Mouse (Mus musculus): Measurements from ENCODE around the gene Fes.

DNA sequence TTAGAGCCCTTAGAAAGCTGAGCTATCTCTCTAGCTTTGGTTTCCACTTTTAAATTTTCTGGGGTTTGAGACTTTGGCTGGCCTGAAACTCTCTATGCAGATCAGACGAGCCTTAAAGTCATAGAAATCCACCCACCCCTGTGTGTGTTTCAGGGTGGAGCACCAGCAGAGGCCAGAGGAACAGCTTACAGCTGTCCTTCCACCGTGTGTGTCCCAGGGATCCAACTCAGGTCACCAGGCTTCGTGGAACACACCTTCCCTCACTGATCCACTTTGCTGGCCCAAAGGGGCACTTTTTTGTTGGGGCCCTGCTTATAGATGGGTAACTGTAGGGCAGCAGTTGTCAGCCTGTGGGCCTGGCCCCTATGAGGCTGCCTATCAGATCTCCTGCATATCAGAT lies 13.5 kb downstream of the Fes start:
- no peak for TF ChIP-seq GATA1 (IDR thresholded peaks at IDR 0.05; ENCODE audit: borderline replicate concordance, low read length)
- TF ChIP-seq FLI1 (IDR thresholded peaks at IDR 0.05; ENCODE audit: low read length), result no peak

Measured in megakaryocyte, embryonic 14.5 days (primary cell).